Mouse (Mus musculus): ENCODE results near the gene Nos1.
A peak's percentile ranks its signal among the peaks of the same experiment; 100 is the strongest.

Gene Nos1

DNA sequence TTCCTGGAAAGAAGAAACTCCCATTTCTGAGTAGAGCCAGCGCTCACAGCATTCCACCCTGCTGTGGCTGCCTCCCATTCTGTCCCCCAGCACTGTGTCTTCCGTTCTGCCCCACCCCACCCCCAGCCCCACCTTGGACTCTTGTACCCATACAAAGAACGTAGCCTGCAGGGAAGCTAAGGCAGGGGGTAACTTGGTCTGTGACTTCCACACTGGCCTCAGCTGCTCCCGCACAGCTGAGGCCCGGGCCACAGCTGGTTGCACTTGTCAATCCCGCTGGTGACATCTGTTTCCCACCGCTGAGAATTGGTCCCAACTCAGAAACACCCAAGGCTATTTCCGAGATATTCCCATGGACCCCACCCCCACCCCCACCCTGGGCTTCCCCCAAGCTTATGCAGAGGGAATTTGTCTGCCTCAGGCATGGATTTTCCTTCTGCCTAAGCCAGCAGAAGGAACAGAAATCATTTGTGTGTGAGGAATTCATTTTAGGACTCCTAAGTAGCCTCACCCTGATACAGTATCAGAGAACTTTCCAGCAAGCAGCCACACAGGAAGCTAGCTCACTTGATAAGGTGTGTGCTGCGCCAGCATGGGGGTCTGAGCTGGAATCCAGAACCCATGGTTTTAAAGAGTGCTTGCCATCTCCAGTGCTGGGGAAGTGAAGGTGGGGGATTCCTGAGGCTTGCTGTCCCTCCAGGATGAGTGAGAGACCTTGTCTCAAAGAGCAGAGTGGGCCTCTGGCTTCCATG lies 117.4 kb downstream of the Nos1 start:
- no peak for DNase-seq (ENCODE audit: low spot score in 2 of 2)

DNA sequence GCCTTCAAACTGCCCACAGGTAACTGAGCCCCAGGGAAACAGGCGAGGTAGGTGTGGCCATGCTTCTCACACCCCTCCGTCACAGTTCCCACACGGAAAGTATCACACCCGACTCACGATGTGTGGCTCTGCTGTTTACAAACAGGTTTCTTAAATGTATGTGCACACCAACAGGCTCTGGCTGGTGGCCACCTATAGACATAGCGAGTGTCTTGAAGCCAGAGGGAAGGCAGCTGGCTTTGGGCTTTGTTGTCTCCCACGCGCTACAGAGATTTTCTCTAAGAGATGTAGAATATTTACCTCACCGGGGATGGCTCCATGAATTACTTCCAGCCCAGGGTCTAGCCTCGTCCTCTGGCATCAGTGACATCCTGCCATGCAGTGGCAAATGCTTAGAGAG lies 118.5 kb downstream of the Nos1 start:
- DNase-seq (ENCODE audit: low spot score in 2 of 2), result no peak

DNA sequence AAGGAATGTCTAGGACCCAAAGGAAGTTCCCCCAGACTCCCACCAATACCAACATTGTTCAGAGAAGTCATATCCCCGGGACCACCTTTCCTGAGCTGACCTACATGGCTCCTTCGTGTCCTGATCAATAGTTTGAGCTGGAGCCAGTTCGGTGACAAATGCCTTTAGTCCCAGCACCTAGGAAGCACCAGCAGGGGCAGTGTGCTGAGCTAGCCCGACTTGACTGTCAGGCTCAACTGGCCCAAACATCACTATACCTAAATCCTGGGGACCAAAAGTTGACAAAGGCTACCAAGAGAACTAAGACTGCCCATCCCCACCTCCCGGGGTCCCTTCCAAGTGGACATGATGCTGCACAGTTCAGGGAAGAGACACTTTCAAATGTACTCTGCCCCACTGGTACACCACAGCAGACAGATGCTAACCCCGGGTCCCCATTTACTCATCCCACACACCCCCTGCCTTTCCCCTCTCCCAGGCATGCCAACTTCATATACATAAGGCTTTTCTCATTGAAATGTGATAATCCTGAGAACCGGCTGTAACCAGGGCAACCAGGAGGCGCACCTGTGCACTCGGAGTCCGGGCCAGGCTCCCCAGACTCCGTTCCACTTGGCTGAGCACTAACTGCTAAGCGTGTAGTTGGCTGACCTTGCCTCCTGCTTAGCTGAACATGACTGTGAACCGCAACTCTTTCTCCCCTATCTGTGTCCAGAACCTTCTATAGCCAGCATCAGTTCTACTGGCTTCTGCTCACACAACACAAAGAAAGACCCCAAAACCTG lies 120.3 kb downstream of the Nos1 start:
- no peak for DNase-seq (ENCODE audit: low spot score in 2 of 2)

DNA sequence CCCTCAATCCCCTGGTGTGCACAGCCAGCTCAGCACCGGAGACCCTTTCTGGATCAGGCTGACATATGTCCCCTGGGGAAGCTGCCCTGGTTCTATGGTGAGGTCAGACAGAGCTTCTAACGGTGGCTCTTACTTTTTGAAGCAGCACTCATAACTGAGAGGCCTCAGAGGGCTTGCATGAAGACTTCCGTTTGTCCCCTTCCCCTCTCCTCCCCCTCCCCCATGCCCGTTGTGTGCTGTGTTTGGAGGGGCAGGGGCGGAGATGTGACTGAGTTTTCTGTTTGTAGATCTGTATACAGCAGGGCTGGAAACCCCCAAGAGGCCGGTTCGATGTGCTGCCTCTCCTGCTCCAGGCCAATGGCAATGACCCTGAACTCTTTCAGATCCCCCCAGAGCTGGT lies 122.7 kb downstream of the Nos1 start:
- DNase-seq (ENCODE audit: low spot score in 2 of 2), result no peak

GRCm38 (mm10) chr5:117905728-117906127 lies 124.9 kb downstream of the Nos1 start:
- no peak for DNase-seq (ENCODE audit: low spot score in 2 of 2)

DNA sequence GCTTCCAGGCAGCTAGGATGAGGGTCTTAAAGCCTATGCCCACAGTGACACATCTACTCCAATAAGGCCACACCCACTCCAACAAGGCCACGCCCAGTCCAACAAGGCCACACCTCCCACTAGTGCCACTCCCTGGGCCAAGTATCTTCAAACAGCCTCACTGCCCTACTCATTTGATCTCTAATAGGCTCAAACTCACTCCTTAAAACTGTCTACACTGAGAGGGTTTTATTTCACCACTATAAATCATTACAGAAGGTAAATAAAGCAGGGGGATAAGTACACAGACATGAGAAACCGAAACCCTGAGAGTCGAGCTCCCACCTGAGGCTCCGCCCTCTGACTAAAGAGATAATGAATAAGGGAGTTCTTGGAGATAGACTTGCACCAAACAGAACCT lies 128.7 kb downstream of the Nos1 start:
- no peak for DNase-seq (ENCODE audit: low spot score in 2 of 2)

DNA sequence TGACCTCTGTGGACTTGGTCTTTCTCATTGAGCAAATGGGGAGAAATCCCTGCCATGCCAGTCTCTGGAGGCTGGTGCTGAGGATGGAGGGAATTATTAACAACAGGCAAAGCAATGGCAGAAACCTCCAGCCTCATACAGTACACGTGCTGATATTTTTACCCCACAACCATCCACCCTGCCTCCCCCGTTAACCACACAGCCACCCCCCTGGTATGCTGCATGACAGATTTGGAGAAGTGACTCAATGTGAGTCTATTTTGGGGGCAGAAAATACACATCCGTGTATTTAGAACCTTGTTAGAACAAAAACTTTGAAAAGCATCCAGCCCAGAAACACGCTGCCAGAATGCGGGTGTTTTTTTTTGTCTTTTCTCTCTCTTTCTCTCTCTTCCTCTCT lies 135.5 kb downstream of the Nos1 start:
- peak; percentile 35 to 43 for DNase-seq (ENCODE audit: low spot score in 2 of 2)

- no peak for DNase-seq (ENCODE audit: low spot score in 2 of 2)
Observed at GRCm38 (mm10) chr5:117916906-117917305, 136.1 kb downstream of the Nos1 start.

GRCm38 (mm10) chr5:117921786-117922528 lies 141.1 kb downstream of the Nos1 start:
- DNase-seq (ENCODE audit: low spot score in 2 of 2), result no peak

DNA sequence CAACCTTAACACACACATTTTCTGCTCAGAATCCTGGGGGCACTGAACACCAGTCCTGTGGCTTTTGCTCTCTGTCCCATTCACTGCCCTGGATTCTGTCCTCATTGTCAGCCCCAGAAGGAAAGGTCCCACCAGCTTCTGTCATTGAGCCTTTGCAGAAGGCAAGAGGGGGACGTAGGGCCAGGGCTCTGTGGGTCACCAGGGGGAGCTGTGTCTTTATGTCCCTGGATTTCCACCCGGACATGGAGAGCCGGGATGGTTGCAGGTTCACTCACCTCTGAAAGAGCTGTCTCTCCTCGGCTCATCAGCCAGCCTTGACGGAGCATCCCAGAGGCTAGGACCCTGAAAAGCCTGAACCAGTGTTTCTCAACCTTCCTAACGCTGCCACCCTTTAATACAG lies 142.9 kb downstream of the Nos1 start:
- DNase-seq (ENCODE audit: low spot score in 2 of 2), result no peak

GRCm38 (mm10) chr5:117928553-117928952 lies 147.7 kb downstream of the Nos1 start:
- no peak for DNase-seq (ENCODE audit: low spot score in 2 of 2)

GRCm38 (mm10) chr5:117932222-117932621 lies 151.4 kb downstream of the Nos1 start:
- DNase-seq (ENCODE audit: low spot score in 2 of 2), result no peak

DNA sequence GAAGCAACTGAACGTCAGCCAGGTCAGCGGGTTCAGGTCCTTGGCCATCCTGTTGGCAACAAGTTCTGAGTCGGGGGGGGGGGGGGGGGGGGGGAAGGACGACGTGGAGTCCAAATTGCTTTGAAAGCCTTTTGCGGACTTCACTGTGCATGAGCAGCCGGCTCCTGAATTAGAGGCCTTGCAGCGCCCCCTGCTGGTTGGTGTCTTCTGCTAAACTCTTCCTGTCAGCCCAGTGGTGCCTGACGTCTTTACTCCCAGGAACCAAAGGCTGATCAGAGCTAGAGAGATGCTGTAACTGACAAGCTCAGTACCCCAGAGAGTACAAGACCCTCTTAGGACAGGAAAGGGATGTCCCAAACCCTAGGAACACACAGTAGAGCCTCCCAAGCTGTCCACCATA lies 152.0 kb downstream of the Nos1 start:
- DNase-seq (ENCODE audit: low spot score in 2 of 2), result peak; percentile 55 to 90

DNA sequence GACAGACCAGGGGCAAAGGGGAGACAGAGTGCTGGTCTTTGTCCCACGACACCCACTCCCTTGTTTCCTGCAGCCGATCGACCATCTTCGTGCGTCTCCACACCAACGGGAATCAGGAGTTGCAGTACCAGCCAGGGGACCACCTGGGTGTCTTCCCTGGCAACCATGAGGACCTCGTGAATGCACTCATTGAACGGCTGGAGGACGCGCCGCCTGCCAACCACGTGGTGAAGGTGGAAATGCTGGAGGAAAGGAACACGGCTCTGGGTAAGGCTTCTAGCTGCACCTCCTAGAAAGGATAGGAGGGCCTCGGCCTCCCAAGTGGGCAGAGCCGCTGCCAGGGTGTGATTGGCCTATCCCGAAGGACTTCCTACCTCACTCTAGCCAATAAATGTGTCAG lies 155.5 kb downstream of the Nos1 start:
- DNase-seq (ENCODE audit: low spot score in 2 of 2), result no peak

GRCm38 (mm10) chr5:117937186-117937585 lies 156.4 kb downstream of the Nos1 start:
- DNase-seq (ENCODE audit: low spot score in 2 of 2), result no peak

DNA sequence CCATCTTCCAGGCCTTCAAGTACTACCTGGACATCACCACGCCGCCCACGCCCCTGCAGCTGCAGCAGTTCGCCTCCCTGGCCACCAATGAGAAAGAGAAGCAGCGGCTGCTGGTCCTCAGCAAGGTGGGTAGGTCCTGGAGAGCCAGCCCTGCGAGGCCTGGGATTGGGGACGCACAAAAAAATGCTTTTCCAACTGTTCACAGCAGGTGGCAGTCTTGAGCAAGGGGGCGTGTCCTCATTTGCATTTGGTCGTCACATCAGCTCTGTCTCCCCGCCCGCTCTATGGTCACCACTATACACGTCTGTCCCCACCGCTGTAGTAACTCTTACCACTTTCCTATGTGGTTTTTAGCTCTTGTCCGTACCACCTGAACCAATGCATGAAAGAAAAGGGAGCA lies 157.3 kb downstream of the Nos1 start:
- peak in 1 of 2 experiments; percentile 33 for DNase-seq (ENCODE audit: low spot score in 2 of 2)

DNA sequence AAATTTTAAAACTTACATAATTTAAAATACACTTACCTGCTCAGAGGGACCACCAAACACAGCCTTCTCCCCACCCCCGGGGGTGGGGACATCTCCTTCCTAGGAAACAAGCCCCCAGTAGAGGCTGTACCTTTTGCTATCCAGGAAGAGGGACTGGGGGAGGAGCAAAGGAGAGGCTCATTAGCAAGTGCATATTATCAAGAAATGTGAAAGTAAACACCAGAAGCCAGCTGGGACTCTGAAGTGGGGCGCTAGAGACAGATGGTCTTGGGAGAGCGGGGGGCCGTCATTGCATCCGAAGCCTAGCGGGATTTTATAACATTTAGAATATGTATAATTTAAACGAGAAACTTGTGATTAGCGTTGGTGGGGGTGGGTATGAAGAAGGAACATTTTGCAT lies 158.6 kb downstream of the Nos1 start:
- peak in 1 of 2 experiments; percentile 51 for DNase-seq (ENCODE audit: low spot score in 2 of 2)

DNA sequence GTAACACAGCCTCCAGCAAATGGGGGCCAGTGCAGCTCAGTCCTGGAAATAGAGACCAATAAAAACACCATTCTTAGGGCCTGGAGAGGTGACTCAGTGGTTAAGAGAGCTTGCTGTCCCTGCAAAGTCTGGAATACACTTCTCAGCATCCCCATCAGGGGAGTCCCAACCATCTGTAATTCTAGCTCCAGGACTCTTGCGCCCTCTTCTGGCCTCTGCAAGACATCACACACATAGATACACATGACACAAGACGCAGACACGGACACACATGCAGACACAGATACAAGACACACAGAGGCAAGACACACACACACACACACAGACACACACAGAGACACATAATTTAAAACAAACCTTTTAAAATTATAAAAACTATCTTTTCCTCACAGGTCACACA lies 160.7 kb downstream of the Nos1 start:
- no peak for DNase-seq (ENCODE audit: low spot score in 2 of 2)

- peak in 1 of 2 experiments; percentile 59 for DNase-seq (ENCODE audit: low spot score in 2 of 2)
Observed at GRCm38 (mm10) chr5:117946605-117947004, 165.8 kb downstream of the Nos1 start.

GRCm38 (mm10) chr5:117949393-117949792 lies 168.6 kb downstream of the Nos1 start:
- DNase-seq (ENCODE audit: low spot score in 2 of 2), result no peak

DNA sequence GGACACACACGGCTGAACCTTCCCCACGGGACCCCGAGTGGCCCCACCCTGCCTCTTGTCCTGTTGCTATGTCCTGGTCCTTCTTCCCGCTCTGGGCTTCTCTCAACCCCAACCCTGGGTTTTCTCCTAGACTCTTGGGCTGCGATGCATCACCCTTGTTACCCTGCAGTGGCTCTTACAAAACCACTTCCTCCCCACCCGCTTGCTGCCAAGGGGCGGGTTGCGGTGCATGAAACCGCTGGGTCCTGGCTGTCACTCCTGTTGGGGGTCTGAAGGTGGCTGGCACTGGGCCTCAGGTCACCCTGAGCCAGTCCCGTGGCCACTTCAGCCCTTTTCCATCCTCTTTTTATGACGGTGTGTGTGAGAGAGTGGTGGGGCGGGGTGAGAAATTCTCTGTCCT lies 173.1 kb downstream of the Nos1 start:
- DNase-seq (ENCODE audit: low spot score in 2 of 2), result no peak

GRCm38 (mm10) chr5:117954429-117954828 lies 173.6 kb downstream of the Nos1 start:
- no peak for DNase-seq (ENCODE audit: low spot score in 2 of 2)

All from left cerebral cortex, adult 9 months (tissue).